Mouse (Mus musculus): Measurements from ENCODE around the gene Olfm1.

GRCm38 (mm10) chr2:28160568-28160967 is 32.2 kb upstream of the Olfm1 start:
- no peak for TF ChIP-seq CTCF (IDR thresholded peaks at IDR 0.05; ENCODE audit: insufficient read depth, low read depth, low read length)
- no peak for TF ChIP-seq POLR2A (IDR thresholded peaks at IDR 0.05; ENCODE audit: insufficient read depth, low read depth, low read length)
